Mouse (Mus musculus) small intestine, adult 2 months (tissue): ENCODE measurements around the gene Atp6v1g2.

Source experiments
- CTCF ChIP-seq: fragments of 200-500 bp; IDR thresholded peaks from 2 replicates; pipeline ENCODE4 v1.5.1; 2012; ENCODE audit warnings: low read depth, mild to moderate bottlenecking, control low read depth, inconsistent platforms, low read length, moderate library complexity, mixed read lengths; ENCODE audit not compliant: insufficient replicate concordance, insufficient read length; ENCODE audit errors: extremely low read depth
- POLR2A ChIP-seq: fragments of 200-500 bp; IDR thresholded peaks from 2 replicates; pipeline ENCODE4 v1.6.1; 2012; ENCODE audit warnings: low read depth, mild to moderate bottlenecking, control low read depth, inconsistent platforms, low read length, moderate library complexity

DNA sequence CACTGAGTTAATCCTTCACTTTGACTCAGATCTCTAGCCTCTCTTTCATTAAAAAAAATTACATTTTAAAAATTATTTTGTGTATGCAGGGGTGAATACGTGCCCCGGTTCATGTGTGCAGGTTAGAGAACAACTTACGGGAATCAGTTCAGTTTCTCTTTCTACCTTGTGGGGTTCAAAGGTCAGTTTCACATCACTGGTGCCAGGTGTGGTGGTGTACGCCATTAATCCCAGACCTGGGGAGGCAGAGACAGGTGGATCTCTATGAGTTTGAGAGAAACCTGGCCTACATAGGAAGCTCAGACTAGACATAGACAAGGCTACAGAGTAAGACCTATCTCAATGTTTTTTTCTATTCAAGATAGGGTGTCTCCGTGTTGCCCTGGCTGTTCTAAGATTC is 20.4 kb upstream of the Atp6v1g2 start:
- TF ChIP-seq POLR2A = no peak
- no peak for TF ChIP-seq CTCF
